Mouse (Mus musculus) layer of hippocampus, postnatal 36 days (tissue): ENCODE results near the gene Prl3b1. TPM values are rescaled to one million over a fixed set of nuclear protein-coding genes. Genes with fewer than 3 reads are reported as not detected.

Experiments
- DNase-seq, 2 experiments: peaks; one replicate each; pipeline ENCODE4 v3.0.0; 2022
- total RNA-seq, 2 experiments: library from RNA; stranded (reverse); gene quantifications; 2 replicates each; pipeline ENCODE4 v1.2.3; 2021

Prl3b1 gene
- not detected for total RNA-seq

GRCm38 (mm10) chr13:27241547-27241946 lies at the start of gene Prl3b1:
Gene Prl3b1 (plus strand): TSS chr13:27241847.
- DNase-seq = no peak

DNA sequence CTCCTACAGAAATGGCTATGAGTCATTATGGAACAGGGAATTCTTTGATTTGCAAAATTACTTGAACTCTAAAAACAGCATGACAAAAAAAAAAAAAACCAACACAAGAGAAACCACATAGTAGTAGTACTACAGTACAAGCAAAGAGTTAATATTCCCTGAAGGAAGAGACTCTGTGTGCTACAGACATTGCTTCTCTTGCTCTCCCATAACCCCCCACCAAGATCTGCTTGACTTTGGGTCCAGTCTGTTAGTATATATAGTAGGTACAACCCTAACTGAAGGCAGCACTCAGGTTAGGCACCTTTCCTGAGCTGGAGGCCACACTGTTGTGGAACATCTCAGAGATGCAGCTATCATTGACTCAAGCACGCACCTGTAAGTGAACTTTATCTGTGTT lies 45.3 kb upstream of the Prl3b1 start, which contains the start of gene Prl3c1:
Gene Prl3c1, plus strand, starts transcription at position 301 of the 400 bp plus-strand sequence.
- no peak for DNase-seq

GRCm38 (mm10) chr13:27259136-27259535 lies 17.5 kb downstream of the Prl3b1 start, which contains the start of gene Prl3a1:
Gene Prl3a1 (plus strand): TSS chr13:27259436.
- no peak for DNase-seq

Other genes with a start within 250 kb of the Prl3b1 start
- gene Prl, start 184.3 kb upstream of the Prl3b1 start, total RNA-seq = not detected
- not detected for gene Prl3d1, start 147.7 kb upstream of the Prl3b1 start, total RNA-seq
- gene Prl3d2, start 120.1 kb upstream of the Prl3b1 start, total RNA-seq = not detected
- not detected for gene Prl3d3, start 85.1 kb upstream of the Prl3b1 start, total RNA-seq
- not detected for gene Prl3c1, start 45.2 kb upstream of the Prl3b1 start, total RNA-seq
- gene Prl3a1, start 17.6 kb downstream of the Prl3b1 start, total RNA-seq = not detected
- gene Prl6a1, start 70.8 kb downstream of the Prl3b1 start, total RNA-seq = not detected
- not detected for gene Prl8a2, start 103.8 kb downstream of the Prl3b1 start, total RNA-seq
- not detected for gene Prl2b1, start 149.0 kb downstream of the Prl3b1 start, total RNA-seq
- not detected for gene Prl8a6, start 196.8 kb downstream of the Prl3b1 start, total RNA-seq